Mouse (Mus musculus): ENCODE measurements around the gene Gm28305. TPM values are rescaled to one million over a fixed set of nuclear protein-coding genes. Genes with fewer than 3 reads are reported as not detected.

The Gm28305 gene
- total RNA-seq, 2 experiments from 2014 or later = 8.2 TPM; not detected in 1

DNA sequence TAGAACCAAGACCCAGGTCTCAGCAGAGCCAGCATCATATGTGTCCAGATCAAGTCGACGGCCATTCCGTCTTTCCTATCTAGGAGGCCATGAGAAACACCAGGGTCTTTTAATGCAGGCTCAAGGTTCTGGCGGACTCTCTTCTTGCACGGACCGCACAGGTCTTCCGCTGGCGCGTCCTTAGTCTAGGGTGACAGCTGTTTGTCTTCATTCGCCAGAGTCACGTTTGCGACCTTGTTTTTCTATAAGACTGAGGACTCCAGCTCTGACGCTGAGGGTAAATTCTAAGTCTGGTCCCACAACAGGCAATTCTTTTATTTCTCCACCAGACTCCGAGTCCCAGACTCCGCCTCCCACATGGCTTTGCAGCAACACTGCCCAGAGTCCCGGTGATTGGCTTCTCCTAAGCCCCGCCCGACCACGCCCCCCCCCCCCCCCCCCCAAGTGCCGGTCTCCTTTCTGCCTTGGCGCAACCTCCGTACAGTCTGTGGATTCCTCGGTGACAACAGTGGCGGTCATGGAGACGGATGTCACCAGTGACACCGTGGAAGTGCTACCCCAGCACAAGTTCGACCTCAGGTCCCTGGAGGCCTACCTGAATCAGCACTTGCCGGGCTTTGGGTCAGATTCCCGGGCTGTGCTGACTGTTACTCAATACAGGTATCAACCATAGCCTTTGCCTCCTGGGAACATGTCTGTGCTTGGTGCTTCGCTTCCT is 22.9 kb downstream of the Gm28305 start, which contains the start of gene Acad11:
Gene Acad11, plus strand, starts transcription at position 134 of the 718 bp plus-strand sequence.
- ATAC-seq (replicated peaks; ENCODE audit: low FRiP score, low TSS enrichment, poor library complexity, severe bottlenecking) = peak; percentile 84

DNA sequence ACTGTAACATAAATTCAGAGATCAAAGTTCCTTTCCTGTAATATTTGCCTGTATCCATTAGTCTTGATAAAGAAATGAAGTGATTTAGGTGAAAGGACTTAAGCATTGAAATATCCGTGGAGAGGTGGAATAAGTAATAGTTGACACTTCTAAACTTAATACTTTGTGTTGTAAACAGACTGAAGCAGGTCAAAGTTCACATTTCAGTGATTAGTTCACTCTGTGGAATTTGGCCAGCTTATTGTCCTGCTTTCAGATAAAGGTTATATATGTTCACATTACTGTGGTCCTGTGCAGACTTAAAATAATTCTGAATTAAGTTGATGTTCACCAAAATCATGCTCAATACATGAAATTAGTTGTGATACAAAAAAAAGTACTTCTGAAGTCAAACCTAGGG is 24.1 kb downstream of the Gm28305 start:
- no peak for ATAC-seq (replicated peaks; ENCODE audit: low FRiP score, low TSS enrichment, poor library complexity, severe bottlenecking)

DNA sequence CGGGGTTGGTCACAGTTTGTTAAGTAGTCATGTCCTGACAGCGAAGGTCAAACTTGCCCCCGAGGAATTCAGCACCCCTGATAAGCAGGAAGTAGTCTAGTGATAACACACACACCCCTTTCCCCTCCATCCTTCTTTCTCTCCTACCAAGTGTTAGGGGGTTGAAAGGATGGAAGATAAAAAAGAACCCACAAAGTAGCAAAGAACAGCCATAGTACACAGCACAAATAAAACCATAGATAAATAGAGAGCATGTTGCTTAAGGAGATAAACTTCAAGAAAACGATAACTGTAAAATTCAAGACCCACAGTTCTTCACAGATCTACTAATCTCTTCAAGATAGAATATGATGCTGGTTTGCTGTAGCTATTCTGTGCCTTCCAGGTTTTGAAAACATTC is 29.8 kb downstream of the Gm28305 start:
- ATAC-seq (replicated peaks; ENCODE audit: low FRiP score, low TSS enrichment, poor library complexity, severe bottlenecking) = peak; percentile 57; the same call in 1 of the 2 replicates

DNA sequence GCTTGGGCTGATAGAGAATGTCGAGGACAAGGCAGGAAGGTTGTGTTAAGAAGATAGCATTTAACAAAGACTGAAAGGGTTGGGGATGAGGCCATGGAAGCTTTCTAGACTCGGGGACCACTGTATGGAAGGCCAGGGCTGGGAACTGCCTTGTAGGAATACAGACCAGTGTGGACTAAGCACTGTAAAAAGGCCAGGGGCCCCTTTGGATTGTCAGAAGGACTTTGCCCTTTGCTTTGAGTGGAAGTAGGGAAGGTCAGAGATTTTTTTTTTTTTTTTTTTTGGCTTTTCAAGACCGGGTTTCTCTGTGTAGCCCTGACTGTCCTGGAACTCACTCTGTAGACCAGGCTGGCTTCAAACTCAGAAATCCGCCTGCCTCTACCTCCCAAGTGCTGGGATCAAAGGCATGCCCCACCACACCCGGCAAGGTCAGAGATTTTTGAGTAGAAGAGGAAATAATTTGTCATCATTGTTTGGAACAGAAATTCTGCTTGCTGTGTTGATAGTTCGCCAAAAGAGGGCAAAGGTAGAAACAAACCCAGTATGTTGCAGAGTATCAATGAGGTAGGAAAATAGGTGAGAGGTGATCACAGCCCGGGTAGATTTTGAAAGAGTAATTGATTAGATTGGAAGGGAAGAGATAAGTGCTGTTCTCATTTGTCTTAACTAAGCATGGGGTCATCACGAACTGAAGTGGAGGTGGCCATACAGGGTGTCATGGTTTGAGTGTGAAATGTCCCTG is 30.6 kb downstream of the Gm28305 start:
- no peak for ATAC-seq (replicated peaks; ENCODE audit: low FRiP score, low TSS enrichment, poor library complexity, severe bottlenecking)

DNA sequence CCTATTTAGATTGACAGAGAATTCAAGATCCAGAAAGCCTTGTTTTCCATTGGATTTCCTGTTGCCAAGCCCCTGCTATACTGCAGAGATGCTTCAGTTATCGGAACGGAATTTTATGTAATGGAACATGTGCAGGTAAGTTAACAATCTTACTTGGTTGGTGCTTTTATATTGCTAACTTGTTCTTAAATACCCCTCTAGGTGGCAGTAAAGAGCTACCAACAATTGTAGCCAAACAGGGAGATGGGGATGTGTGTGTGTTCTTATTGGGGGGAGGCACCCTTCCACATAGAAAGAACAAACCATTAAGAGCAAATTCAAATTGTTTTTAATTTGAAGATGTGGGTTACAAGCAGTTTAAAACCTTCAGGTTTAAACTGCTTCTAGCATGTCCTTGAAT is 35.3 kb downstream of the Gm28305 start:
- ATAC-seq (replicated peaks; ENCODE audit: low FRiP score, low TSS enrichment, poor library complexity, severe bottlenecking) = peak; percentile 75

DNA sequence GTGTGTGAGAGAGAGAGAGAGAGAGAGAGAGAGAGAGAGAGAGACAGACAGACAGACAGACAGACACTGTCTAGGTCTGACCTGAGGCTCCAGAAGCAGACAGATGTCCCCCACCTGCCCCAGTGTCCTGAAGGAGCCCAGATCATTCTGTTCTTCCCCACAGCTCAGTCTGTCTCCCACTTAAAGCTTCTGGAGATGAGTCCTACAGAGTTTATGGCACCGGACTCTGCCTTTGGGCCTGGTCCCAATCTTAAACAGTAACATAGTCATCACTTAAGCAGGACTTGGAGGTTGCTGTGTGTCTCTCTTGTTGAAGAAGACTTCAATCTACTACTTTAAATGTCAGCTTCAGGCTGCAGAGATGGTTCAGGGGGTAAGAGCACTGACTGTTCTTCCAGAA is 38.3 kb downstream of the Gm28305 start:
- ATAC-seq (replicated peaks; ENCODE audit: low FRiP score, low TSS enrichment, poor library complexity, severe bottlenecking) = no peak

DNA sequence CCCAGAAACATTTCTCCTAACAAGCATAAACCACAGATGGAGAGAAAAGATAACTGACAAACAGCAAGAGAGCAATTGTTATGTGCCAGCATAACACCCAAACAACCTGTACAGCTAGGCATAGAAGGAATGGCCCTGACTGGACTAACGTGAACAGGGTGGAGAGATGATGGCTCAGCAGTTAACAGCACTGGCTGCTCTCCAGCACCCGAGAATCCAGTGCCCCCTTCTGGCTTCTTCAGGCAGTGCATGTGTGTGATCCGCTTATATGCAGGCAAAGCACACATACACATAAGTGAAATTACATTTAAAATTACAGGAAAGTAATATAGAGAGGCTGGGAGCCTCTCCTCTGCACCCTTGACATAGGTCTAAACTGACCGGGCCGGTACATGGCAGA is 38.9 kb downstream of the Gm28305 start:
- ATAC-seq (replicated peaks; ENCODE audit: low FRiP score, low TSS enrichment, poor library complexity, severe bottlenecking) = peak; percentile 97

DNA sequence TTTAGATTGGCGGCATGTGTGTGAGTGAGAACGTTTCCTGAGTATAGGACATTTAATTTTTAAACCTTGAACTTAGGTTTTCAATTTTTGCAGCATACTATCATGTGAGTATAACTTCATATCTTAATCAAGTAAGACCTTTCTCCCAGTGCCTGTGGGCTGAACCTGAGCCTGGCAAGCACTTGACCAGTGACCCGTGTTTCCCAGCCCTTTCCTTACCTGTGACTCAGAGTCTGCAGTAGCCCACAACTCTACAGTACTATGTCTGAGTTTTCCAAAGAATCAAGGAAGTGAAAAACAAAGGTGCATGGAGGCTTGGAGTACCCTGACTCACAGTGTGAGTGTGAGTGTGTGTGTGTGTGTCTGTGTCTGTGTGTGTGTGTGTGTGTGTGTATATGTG is 39.6 kb downstream of the Gm28305 start:
- no peak for ATAC-seq (replicated peaks; ENCODE audit: low FRiP score, low TSS enrichment, poor library complexity, severe bottlenecking)

DNA sequence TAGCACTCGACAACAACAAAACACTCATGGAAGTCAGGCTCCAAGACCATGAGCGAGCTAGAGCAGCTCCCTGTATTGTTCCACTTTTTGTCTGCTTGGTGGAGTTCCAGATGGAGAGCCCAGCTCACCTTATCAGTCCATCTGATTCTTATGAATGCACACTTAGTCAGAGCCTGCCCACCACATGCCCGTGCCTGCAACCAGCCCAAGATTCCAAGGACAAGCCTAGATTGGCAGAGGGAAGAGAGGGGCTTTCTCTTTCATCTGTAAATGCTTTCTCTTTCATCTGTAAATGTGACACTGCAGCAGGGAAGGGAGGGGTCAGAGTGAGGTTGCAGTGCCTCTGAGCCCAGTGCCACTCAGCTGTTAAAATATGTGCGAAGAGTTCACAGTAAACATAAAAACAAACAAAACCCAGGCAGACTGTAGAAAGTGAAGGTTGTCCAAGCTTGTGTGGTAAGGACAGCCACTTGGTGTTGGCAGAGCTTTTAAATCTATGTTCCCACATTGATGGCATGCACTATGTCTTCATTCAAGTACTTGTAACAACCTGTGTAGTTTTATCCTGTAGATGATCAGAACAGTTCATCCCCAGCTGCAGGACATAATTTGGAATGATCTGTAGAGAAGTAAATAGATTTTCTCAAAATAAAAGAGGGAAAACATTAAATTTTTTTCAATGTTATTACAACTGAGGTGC is 45.4 kb downstream of the Gm28305 start:
- ATAC-seq (replicated peaks; ENCODE audit: low FRiP score, low TSS enrichment, poor library complexity, severe bottlenecking) = no peak

DNA sequence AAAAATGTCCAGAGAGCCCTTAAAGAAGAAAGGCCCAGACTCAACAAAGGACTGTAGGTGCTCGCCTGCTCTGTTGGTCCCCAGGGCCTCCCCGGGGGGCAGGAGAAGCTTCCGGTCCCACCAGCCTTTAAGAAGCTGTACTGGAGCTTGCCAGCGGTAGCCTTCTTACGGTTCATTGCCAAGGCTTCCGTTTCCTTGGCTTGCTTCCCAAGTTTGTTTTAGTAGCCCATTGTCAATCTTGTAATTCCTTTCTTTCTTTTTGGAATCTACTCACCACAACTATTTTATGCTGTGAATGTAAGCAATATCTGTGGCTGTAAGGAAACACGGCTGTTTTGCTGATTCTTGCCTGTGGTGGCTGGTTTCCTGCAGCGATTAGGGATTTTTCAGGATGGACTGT is 48.1 kb downstream of the Gm28305 start:
- ATAC-seq (replicated peaks; ENCODE audit: low FRiP score, low TSS enrichment, poor library complexity, severe bottlenecking) = no peak

DNA sequence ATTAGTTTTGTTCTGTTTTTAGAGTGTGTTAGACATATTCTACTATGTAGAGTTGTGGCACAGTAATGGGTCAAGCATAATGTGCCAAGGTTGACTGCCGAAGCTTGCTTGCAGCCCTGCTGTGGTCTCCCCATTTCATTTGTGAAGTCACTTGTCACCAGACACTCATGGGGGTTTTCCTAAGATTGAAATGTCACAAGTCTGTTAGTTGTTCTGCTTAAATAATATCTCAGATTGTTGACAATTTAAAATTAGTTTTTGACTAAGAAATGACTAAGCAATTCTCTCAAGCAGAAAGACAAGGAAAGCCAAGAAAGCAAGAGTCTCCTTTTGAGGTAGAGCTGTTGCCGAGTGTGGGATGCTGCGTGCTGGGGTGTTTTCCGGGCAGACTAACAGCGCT is 52.5 kb downstream of the Gm28305 start:
- ATAC-seq (replicated peaks; ENCODE audit: low FRiP score, low TSS enrichment, poor library complexity, severe bottlenecking) = no peak

DNA sequence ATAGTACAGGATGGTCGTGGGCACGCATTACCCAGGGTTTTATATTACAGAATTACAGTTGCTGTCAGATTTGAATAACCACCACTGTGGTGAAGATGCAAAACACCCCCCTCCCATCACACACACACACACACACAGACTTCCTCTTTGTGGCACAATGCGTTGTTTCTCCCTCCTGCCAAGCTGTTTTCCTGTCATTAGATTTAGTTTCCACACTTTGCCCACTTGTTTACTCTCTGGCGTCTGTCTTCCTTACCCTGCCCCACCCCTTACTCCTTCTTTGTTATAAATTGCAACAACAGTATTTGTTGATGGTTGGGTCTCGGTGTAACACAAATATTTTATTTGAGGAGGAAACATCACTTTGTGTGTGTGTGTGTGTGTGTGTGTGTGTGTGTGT is 57.8 kb downstream of the Gm28305 start:
- 0 out of 2 replicates have a peak, but pooled peaks have one; percentile 34 for ATAC-seq (replicated peaks; ENCODE audit: low FRiP score, low TSS enrichment, poor library complexity, severe bottlenecking)

DNA sequence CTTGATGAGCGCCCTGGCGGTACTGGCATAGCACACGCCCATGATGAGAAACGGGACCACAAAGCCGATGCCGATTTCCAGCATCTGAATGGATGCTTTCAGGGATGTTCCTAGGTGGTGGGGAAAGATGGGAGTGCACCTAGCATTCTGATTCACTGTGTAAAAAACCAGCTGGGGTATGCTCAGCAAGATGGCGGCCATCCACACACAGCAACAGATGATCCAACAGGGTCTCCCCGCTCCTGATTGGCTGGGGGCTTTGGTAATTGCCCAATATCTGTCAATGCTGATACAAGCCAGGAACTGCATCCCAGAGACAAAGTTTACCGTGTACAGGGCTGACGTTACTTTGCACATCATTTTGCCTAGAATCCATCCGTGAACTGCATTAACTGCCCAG is 58.6 kb downstream of the Gm28305 start:
- no peak for ATAC-seq (replicated peaks; ENCODE audit: low FRiP score, low TSS enrichment, poor library complexity, severe bottlenecking)

DNA sequence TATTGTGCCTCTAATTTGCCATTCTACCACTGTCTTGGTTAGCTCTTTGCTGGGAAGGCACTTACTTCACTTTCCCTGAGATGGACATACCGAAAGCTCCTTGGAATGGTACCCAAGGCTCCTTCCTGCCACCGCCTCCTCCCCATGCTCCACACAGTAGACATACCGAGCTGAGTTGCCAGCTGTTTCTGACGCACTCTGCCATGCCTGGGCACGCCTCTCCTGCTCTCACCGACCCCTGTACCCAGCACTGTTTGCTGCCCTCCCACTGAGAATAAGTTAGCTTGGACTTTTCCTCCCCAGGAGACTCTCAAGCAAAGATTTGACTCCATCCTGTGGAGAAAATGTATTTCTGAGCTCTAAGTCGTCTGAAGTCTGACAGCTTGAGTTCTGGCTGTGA is 60.4 kb downstream of the Gm28305 start:
- no peak for ATAC-seq (replicated peaks; ENCODE audit: low FRiP score, low TSS enrichment, poor library complexity, severe bottlenecking)

DNA sequence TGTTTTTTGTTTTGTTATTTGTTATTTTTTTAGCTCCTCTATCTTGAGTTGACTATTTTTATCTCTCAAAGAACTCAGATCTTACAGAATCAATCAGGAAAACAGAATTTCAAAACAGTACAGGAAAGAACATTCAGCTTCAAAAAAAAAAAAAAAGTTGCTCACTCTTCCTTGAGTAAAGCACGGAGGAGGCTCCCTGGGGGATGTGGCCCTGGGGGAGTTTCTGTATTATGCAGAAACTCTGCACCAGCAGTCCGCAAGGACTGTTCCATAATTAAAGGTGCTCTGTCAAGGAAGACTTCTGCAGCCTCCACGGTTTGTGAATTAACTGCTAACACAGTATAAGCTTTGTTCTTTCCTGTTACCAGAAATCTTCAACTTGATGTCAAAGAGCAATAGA is 61.0 kb downstream of the Gm28305 start:
- ATAC-seq (replicated peaks; ENCODE audit: low FRiP score, low TSS enrichment, poor library complexity, severe bottlenecking) = no peak

DNA sequence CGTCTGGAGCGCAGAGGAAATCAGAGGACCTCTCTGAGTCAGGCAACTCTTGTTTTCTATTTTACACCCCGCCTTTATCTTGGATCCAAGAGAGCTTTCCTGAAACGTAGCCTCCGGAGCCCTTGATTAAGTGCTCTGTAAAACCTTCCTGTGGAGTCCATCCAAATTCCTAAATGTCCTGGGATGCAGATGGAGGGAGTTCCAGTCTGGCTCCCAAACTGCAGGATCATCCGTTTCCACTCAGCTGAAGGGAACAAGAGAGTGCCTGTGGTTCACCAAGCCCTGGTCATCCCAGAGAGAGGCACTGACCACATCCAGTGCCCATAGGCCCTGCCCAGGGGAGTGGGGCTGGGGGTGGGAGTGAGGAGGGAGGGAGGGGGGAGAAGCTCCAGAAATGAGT is 61.8 kb downstream of the Gm28305 start:
- no peak for ATAC-seq (replicated peaks; ENCODE audit: low FRiP score, low TSS enrichment, poor library complexity, severe bottlenecking)

DNA sequence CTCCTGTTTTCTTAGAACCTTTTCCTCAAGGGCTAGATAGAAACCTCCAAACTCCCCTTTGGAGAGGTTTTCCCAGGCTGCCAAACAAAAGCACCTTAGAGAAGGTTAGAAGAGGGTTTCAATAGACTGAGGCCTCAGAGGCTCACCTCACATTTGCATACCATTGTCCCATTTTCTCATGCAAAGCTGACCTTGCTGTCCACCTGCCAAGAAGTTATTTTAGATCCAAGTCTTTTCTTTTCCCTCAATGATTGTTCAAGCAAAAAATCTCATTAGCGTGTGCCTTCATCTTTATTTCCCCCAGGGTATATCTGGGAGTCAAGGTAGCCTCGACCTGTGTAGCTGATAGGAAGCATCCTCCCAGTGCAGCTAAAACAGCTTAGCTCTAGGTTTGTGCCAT is 62.4 kb downstream of the Gm28305 start:
- no peak for ATAC-seq (replicated peaks; ENCODE audit: low FRiP score, low TSS enrichment, poor library complexity, severe bottlenecking)

DNA sequence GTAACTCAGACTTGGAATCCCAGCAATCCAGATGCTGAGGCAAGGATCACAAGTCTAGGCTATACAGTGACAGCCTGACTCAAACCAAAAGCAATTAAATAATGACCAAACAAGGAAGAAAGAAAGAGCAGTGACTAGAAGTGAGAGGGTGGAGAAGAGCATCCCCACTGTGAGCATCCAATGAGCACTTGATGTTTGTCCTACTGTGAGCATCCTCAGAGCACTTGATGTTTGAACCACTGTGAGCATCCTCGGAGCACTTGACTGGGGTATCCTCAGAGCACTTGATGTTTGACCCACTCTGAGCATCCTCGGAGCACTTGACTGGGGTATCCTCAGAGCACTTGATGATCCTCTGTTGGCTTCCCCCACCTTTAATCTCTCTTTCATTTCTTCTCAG is 64.5 kb downstream of the Gm28305 start:
- ATAC-seq (replicated peaks; ENCODE audit: low FRiP score, low TSS enrichment, poor library complexity, severe bottlenecking) = no peak

DNA sequence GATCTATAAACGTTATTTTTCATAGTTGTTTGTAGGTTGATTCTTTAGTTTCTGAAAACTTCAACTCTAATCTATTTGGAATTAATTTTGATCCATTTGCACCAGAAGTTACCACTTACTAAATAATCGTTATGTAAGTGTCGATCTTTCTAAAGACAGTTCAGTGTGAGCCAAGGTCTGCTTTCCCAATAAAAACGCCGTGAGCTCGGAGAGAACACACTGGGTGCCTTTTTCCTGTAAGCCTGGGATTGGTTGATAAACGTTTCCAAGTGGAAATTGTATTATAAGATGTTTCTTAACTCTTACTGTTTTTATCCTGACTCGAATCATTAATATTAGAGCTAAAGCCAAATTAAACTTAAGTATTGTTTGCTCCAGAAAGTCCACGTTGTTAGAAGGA is 66.5 kb downstream of the Gm28305 start:
- no peak for ATAC-seq (replicated peaks; ENCODE audit: low FRiP score, low TSS enrichment, poor library complexity, severe bottlenecking)

DNA sequence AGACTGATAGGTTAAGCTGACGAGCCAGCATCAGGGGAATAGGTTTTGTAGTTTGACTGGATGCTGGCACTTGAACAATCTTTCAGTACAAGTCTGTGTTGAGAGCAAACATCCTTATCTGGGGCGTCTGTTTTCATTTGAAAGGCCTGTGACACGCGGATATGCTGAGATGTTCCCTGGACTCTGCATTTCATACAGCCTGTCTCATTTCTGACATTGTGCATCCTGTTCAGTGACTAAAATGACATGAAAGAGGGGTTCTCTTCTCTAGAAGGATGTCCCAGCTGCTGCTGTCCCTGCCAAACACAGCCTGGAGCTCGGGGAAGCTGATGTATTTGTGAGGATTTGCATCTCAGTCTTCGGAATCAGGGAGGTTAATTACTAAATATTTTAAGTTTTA is 67.0 kb downstream of the Gm28305 start:
- ATAC-seq (replicated peaks; ENCODE audit: low FRiP score, low TSS enrichment, poor library complexity, severe bottlenecking) = no peak
